Mouse (Mus musculus) heart, postnatal 36 days (tissue): Measurements from ENCODE around the gene Itprip. TPM values are rescaled to one million over a fixed set of nuclear protein-coding genes. Genes with fewer than 3 reads are reported as not detected.
A peak's percentile ranks its signal among the peaks of the same experiment; 100 is the strongest.
"Not testable (repeated sequence)": the region's sequence is repeated elsewhere in the genome, so short reads cannot be mapped to it uniquely, and the experiment has no call there.

Source experiments
- DNase-seq, 2 experiments: peaks; one replicate each; pipeline ENCODE4 v3.0.0; 2021 to 2022
- intact Hi-C: fragments of 180-260 bp; cut with DNase I; formaldehyde crosslinking; loops from one replicate; pipeline ENCODE4 v1.15.1; 2025
- microRNA-seq, 2 experiments: library from miRNA; unstranded; fragments of <30 nt; microRNA quantifications; one replicate each; pipeline ENCODE4 v1.2.0; 2021; ENCODE audit warnings: borderline number of aligned reads in 2 of 2
- total RNA-seq, 2 experiments: library from RNA; stranded (reverse); gene quantifications; 2 replicates each; pipeline ENCODE4 v1.2.3; 2021

The Itprip gene
- total RNA-seq, 2 experiments from 2014 or later = 9.9 to 15.1 TPM

DNA sequence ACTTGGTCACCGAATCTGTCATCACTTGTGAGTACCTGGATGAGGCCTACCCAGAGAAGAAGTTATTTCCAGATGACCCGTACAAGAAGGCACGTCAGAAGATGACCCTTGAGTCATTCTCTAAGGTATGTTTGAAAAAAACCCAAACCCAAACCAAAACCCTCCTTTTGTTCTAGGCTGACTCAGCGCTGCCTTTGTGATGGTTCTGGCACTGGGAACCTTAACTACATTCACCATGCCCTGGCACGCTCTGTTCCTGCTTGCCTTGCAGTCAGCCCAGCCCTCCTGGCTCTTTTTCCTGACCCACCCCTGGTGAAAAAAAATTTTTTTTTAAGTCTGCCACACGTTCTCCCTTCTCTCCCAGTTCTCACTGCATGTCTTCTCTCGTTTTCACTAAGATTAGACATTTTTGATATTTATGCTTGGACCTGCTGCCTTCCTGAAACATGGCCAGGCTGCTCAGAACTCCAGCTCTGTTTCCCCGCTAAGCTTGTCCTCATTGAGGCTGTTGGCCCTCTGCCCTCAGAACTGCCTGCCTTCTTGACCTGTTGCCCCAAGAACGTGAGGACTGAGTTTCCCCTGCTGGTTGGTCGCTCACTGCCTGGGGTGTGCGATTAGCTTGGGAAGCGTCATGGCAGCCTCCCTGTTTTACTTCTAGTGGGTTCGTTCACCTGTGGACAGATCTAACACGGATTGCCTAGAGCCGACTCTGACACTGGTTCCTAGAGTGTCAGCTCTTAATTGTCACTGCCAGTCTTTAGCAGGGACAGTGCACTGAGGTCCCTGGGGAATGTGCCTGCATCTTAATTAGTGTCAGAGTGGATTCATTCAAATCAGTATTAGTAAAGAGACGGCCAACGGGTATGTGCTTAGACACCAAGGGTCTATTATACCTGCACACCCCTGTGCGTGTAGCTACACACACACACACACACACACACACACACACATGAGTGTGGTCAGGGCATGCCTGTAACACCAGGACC lies 60.8 kb downstream of the Itprip start:
- intact Hi-C loops = no loop called here

DNA sequence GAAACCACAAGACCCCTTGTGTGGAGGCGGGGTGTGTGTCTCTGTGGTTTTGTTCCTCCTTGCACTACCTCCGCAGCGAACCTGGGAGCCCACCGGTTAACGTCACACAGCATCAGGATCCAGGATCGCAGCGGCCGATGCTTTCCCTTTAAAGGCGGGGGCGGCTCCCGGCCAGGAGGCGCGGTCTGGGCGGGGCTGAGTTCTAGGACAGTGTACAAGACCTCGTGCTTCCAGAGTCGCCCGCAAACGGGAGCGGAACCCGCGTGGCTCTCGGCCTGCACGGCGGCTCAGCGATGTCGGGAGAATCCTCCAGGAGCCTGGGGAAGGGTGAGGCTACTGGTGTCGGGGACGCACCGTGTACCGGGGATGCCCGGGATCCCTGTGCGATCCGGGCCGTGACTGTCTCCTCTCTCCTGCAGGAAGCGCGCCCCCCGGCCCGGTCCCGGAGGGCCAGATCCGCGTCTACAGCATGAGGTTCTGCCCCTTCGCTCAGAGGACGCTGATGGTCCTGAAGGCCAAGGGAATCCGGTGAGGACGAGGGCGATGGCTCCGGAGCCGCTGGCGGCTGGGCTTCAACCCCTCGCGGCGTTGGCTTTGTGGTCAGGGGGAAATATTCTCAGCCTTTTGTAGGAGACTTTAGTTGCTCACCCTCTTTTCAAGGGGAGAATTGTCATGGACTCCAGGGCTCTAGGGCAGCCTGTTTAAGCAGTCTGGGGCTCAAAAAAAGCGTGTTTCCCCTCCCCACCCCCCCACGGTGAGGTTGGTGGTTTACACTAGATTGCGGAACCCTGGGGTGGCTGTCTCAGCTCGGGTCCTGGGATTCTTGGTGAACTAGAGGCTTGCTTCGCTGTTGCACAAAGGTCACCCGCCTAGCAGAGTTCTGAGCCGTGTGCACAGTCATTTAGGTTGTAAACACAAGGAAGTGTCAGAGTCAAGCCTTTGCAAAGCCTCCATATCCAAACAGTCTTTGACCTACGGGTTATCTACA lies 64.0 kb downstream of the Itprip start, which contains the start of gene Gsto1:
Gsto1 (plus strand) TSS at position 175 of the 988 bp plus-strand sequence.
- intact Hi-C loops = no loop called here
- peak; percentile 90 to 91 for DNase-seq

More for the DNA sequence above, 60.8 kb downstream of the Itprip start:
- DNase-seq = no peak

DNA sequence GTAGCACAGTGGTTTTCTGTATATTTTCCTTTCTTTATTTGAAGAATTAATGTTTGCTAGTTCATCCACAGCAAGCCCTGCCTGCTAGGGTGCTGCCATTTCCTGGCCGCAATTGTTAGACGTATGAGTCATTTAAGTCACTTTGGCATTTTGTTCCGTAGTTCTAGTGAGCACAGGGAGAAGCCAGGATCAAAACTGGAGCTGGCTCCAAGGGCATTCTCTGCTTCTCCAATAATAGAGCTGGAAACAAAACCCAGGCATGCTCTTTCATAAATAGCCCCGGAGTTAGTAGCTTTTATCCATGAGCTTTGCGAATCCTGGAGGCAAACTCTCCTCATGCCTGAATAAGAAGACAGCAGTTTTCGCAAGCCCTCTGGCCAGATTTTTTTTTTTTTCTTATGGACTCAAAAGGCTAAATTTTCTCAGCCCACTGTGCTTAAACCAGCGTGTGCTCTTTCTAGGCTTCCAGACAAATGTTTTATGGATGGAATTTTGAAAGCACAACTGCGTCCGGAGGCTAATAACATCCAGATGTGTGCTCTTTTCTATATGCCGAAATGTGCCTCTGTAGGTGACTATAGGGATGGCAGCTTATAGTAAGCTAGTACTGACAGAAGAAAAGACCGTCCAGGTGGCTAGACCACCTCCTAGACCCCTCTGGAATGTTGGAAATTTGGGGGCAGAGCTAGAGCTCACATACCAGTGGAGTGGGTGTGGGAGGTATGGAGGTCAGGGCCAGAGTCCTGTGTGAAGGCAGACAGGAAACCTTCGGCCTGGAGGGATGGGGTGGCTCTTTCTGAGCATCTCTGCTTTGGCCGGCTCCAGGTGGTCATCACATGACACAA lies 64.9 kb downstream of the Itprip start:
- DNase-seq = peak; percentile 10 to 19
- intact Hi-C loops = no loop called here

DNA sequence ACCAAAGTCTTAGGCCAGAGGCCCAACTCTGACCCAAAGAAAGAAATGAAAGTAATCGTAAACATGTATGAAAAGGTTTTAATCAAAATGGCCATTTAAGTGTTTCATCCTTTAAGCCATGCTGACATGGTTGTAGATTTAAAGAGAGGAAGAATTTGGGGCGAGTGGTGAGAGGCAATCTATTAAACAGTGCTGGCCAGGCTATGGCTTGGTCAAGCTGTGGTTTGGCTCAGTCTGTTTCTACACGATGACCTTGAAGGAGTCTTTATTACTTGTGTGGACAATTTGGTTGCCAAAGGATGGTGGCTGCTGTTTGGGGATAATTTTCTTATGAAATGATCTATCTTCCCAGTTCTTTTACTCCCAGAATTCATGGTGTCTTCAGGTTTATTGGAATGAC lies 66.0 kb downstream of the Itprip start:
- DNase-seq = no peak
- intact Hi-C loops = no loop called here

DNA sequence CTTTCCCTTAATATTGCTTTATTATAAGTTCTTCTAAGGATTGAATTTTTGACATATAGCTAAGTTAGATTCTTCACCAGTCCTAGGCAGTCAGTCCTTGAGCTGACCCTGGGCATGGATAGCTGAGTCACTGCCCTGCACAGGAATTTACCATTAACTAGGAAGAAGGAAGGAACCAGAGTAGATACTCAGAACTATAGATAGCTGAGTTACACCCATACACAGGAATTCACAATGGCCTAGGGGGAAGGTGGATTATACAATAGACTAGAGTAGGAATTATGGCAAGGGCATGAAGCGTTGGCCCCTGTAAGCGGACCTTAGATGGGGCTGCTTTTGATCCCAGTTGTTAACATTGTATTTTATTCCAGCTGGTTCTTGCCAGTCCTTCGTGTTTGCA lies 67.0 kb downstream of the Itprip start:
- DNase-seq, intact Hi-C loops: not testable (repeated sequence)

DNA sequence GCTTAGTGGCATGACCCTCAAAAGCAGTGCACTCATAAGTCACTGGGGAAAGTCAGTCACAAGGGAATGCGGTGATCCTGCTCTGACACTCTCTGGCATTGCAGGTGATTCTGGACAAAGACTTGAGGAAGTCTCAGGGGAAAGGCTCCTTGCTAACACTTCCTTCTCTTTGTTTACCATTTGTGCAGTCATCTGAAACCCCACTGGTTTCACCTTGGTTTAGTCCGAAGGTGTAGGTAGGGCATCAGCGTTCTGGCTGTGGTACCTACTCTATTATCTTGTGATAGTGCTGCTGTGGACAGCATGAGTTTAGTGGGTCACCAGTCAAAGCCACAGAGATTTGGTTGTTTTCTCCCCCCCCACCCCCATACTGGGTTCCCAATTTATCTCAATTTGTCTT lies 69.4 kb downstream of the Itprip start:
- intact Hi-C loops = no loop called here
- DNase-seq = no peak

Small RNA genes lying within 50 kb of the gene (microRNA-seq; reads per million reads assigned to microRNA genes)
- 0.67 to 0.72 reads per million in 2 experiments for gene Gm22240

Other genes with a start within 250 kb of the Itprip start
- not detected for gene Col17a1, start 227.2 kb downstream of the Itprip start, total RNA-seq
- 10 to 100 TPM; 69.3 to 72.6 TPM for gene Sfr1, start 187.6 kb downstream of the Itprip start, total RNA-seq
- gene Gsto1, start 64.3 kb downstream of the Itprip start, total RNA-seq = 100 to 1,000 TPM; 171 to 196 TPM
- 1 to 10 TPM; 2.1 to 2.3 TPM for gene Gsto2, start 53.8 kb downstream of the Itprip start, total RNA-seq
- not detected for gene Cfap43, start within 50 bp of the Itprip start, total RNA-seq
- 1 to 10 TPM; 2.1 to 2.2 TPM for gene Cfap58, start 18.4 kb upstream of the Itprip start, total RNA-seq